Mouse (Mus musculus) ES-Bruce4 (cell line): ENCODE results near the gene Baiap2l2.

ENCODE experiments used
- CTCF ChIP-seq: IDR thresholded peaks from one replicate; pipeline ENCODE4 v1.8.1; 2011; ENCODE audit warnings: low read depth, low read length
- EP300 ChIP-seq: IDR thresholded peaks from 2 replicates; pipeline ENCODE4 v1.6.1; 2011; ENCODE audit warnings: low read depth, low read length; ENCODE audit not compliant: insufficient read depth
- POLR2A ChIP-seq: IDR thresholded peaks from one replicate; pipeline ENCODE4 v1.8.1; 2011; ENCODE audit warnings: low read length; ENCODE audit not compliant: insufficient read depth

- TF ChIP-seq CTCF (no peak), POLR2A (no peak), EP300 (no peak)
These were observed 30.7 kb downstream of the Baiap2l2 start, which contains the start of gene Slc16a8 for GRCm38 (mm10) chr15:79254661-79255060.
